Mouse (Mus musculus): ENCODE data around the gene Gtf2ird1.
"Not testable (repeated sequence)": the region's sequence is repeated elsewhere in the genome, so short reads cannot be mapped to it uniquely, and the experiment has no call there.

DNA sequence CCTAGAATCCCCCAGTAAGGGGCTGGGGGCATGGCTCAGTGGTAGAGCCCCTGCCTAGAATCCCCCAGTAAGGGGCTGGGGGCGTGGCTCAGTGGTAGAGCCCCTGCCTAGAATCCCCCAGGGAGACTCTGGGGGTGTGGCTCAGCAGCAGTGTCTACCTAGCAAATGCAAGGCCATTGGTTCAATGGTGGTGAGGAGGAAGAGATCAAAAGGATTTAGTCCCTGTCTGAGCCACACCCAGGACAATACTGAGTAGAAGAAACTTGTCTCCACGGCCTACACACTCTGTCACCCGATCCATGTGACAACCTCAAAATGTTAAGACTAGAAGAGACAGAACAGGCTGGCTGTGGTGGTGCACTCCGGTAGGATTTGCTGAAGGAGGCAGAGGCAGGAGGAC, 9.8 kb downstream of the Gtf2ird1 start:
- TF ChIP-seq CTCF (conservative IDR thresholded peaks at IDR 0.05 in 1 of 2, IDR thresholded peaks at IDR 0.05 in 1 of 2; ENCODE audit: low read depth in 2 of 2, low read length in 2 of 2); POLR2A (IDR thresholded peaks at IDR 0.05; ENCODE audit: low read depth, low read length); CHD1 (IDR thresholded peaks at IDR 0.05; ENCODE audit: low read depth, low read length); MAZ (IDR thresholded peaks at IDR 0.05; ENCODE audit: low read depth, low read length); MAFK (IDR thresholded peaks at IDR 0.05; ENCODE audit: insufficient replicate concordance, low read length); POLR2AphosphoS2 (IDR thresholded peaks at IDR 0.05; ENCODE audit: low read depth, low read length); HCFC1 (IDR thresholded peaks at IDR 0.05; ENCODE audit: low read depth, low read length); BHLHE40 (IDR thresholded peaks at IDR 0.05; ENCODE audit: low read depth, low read length); ELF1 (IDR thresholded peaks at IDR 0.05; ENCODE audit: low read depth, low read length); JUND (conservative IDR thresholded peaks at IDR 0.05; ENCODE audit: low read depth, low read length); UBTF (IDR thresholded peaks at IDR 0.05; ENCODE audit: low read depth, low read length); SMC3 (IDR thresholded peaks at IDR 0.05; ENCODE audit: low read depth, low read length); TCF12 (IDR thresholded peaks at IDR 0.05; ENCODE audit: low read depth, low read length): not testable (repeated sequence)

Data from CH12.LX (cell line).